Mouse (Mus musculus) intestine, postnatal 0 days (tissue): ENCODE measurements around the gene Gm7534. TPM values are rescaled to one million over a fixed set of nuclear protein-coding genes. Genes with fewer than 3 reads are reported as not detected.

Source experiments
- ATAC-seq: fragments of 200-750 bp; cut with Nextera tagmentation; 2 replicates; pipeline ENCODE4 v1.8.0; 2017; ENCODE audit warnings: mild to moderate bottlenecking, moderate TSS enrichment, moderate library complexity
- H3K27ac ChIP-seq: fragments of 300-500 bp; sonication (generic); 2 replicates; pipeline ENCODE4 v1.5.1; 2014; ENCODE audit warnings: mild to moderate bottlenecking, low read depth, low read length, moderate library complexity
- H3K27me3 ChIP-seq: fragments of 300-500 bp; sonication (generic); replicated peaks from 2 replicates; pipeline ENCODE4 v1.6.1; 2014; ENCODE audit warnings: low read length, mixed read lengths; ENCODE audit not compliant: control insufficient read depth, insufficient read depth
- H3K36me3 ChIP-seq: fragments of 300-500 bp; sonication (generic); 2 replicates; pipeline ENCODE4 v1.6.1; 2014; ENCODE audit warnings: mild to moderate bottlenecking, moderate library complexity; ENCODE audit not compliant: control insufficient read depth, insufficient read depth
- H3K4me1 ChIP-seq: fragments of 300-500 bp; sonication (generic); replicated peaks from 2 replicates; pipeline ENCODE4 v1.6.1; 2014; ENCODE audit warnings: antibody characterized with exemption, low read length, mixed read lengths; ENCODE audit not compliant: control insufficient read depth, insufficient read depth
- H3K4me2 ChIP-seq: fragments of 300-500 bp; sonication (generic); replicated peaks from 2 replicates; pipeline ENCODE4 v1.6.1; 2014; ENCODE audit warnings: low read depth, mild to moderate bottlenecking, moderate library complexity
- H3K4me3 ChIP-seq: fragments of 300-500 bp; sonication (generic); 2 replicates; pipeline ENCODE4 v1.5.1; 2014; ENCODE audit warnings: low read depth, low read length
- H3K9ac ChIP-seq: fragments of 300-500 bp; sonication (generic); 2 replicates; pipeline ENCODE4 v1.6.1; 2014; ENCODE audit warnings: mild to moderate bottlenecking, low read depth, low read length
- H3K9me3 ChIP-seq: fragments of 300-500 bp; sonication (generic); 2 replicates; pipeline ENCODE4 v1.6.1; 2016; ENCODE audit warnings: mixed run types; ENCODE audit not compliant: control insufficient read depth
- CTCF ChIP-seq: sonication (generic); IDR thresholded peaks from 2 replicates; pipeline ENCODE4 v1.5.1; 2016; ENCODE audit warnings: low read depth, mild to moderate bottlenecking, control low read depth, antibody characterized with exemption, moderate library complexity
- WGBS: fragments of 180-500 bp; shearing (Covaris S2); extraction: QIAGEN DNeasy Blood & Tissue Kit; methylation state at CpG from one replicate; pipeline ENCODE4 v1.1.7; 2014; 5-methylcytosine and 5-hydroxymethylcytosine counted together
- polyA plus RNA-seq: library from polyadenylated mRNA; unstranded; fragments of >200 nt; fragmentation: Nextera tagmentation; extraction: Ambion mirVana; gene quantifications from 2 replicates; pipeline ENCODE4 v1.2.1, GENCODE M21; 2015

Gene Gm7534
- polyA plus RNA-seq, 1 experiment from 2014 or later = not detected

DNA sequence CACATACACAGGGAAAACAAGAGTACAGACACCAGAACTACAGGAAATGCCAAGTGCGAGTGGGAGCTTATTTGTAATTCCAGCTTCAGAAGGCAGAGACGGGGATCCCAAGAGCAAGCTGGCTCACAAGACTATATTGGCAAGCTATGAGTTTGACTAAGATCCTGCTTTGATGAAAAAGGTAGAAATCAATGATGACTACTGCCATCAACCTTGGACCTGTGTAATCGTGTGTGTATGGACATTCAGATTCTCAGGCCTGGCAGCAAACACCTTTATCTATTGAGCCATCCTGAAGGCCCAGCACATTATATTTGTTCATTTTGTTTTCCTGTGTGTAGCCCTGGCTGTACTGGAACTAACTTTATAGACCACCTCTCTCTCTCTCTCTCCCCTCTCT is 19.1 kb downstream of the Gm7534 start:
- H3K4me1 ChIP-seq = peaks cover 4% of the 10 kb centered on the region; the same call in 1 of the 2 replicates
- no peak overlapping the region for H3K9ac ChIP-seq
- no peak overlapping the region for H3K4me2 ChIP-seq
- H3K27me3 ChIP-seq = no peaks in the 10 kb centered on the region
- no peak for ATAC-seq
- 80% methylated on average over 3 of the region's 3 CpGs for WGBS
- H3K9me3 ChIP-seq = no peaks in the 10 kb centered on the region
- no peaks in the 10 kb centered on the region for H3K36me3 ChIP-seq
- H3K4me3 ChIP-seq = no peak overlapping the region
- H3K27ac ChIP-seq = no peak overlapping the region
- no peak for TF ChIP-seq CTCF

DNA sequence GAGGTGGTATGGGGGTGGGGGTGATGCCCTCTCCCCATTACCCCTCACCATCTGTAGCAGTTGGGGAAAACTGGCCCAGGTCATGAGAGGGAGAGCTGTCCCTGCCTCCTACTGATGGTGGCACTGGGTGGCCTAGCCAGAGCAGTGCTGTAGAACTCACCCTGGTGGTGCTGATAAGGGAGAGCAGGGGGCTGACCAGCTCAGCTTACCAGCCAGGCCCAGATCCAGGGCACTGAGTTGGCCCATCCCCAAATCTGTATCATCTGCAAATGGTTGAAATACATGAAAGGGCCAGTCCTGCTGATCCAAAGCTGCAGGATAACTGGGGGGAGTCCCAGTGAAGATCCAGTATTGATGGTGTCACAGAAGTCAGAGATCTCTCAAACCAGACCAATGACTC is 21.0 kb downstream of the Gm7534 start:
- no peak overlapping the region for H3K4me3 ChIP-seq
- no peak overlapping the region for H3K27ac ChIP-seq
- peaks cover 4% of the 10 kb centered on the region; the same call in 1 of the 2 replicates for H3K4me1 ChIP-seq
- H3K4me2 ChIP-seq = no peak overlapping the region
- ATAC-seq = no peak
- no peaks in the 10 kb centered on the region for H3K9me3 ChIP-seq
- TF ChIP-seq CTCF = no peak
- no peak overlapping the region for H3K9ac ChIP-seq
- no peaks in the 10 kb centered on the region for H3K27me3 ChIP-seq
- no peaks in the 10 kb centered on the region for H3K36me3 ChIP-seq

DNA sequence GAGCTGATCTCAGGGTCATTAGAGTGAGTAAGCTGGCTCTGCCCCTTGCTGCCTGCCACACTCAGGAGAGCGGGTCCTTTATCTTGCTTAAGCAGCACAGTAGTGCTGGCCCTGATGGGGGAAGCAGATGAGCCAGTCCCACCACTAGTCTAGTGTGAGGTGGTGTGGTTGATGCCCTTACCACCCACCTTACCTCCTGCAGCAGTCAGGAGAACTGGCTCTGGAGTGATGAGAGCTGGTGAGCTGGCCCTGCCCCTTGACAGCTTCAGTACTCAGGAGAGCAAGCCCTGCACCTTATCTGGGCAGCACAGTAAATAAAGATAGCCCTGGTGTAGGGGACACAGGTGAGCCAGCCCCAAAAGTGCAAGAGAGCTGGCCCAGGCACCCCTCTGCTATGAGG is 21.7 kb downstream of the Gm7534 start:
- Histone ChIP-seq H3K27ac (no peak overlapping the region), H3K9ac (no peak overlapping the region), H3K4me1 (peaks cover 4% of the 10 kb centered on the region; the same call in 1 of the 2 replicates), H3K4me3 (no peak overlapping the region), H3K4me2 (no peak overlapping the region), H3K27me3 (no peaks in the 10 kb centered on the region), H3K36me3 (no peaks in the 10 kb centered on the region), H3K9me3 (no peaks in the 10 kb centered on the region)
- ATAC-seq = no peak
- no peak for TF ChIP-seq CTCF
- 93% methylated on average over 1 of the region's 1 CpGs for WGBS

DNA sequence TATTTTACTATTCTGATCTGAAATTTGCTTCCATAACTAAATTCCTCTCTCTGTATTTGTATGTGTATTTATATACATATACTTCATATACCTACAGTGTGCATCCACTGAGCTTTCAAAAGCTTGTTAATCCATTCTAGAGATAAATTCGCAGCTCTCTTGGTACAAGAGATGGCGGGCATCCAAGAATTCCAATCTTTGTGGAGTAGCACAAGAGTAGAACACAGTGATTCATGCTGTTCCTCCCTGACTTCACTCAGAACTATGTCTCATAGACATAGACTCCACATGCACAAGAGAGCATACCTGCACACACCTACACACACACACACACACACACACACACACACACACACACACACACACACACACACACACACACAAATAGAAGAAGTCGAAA is 30.4 kb downstream of the Gm7534 start:
- no peak overlapping the region for H3K4me2 ChIP-seq
- H3K27me3 ChIP-seq = no peaks in the 10 kb centered on the region
- no peaks in the 10 kb centered on the region for H3K4me1 ChIP-seq
- ATAC-seq = no peak
- no peak for TF ChIP-seq CTCF
- 64% methylated on average over 3 of the region's 3 CpGs for WGBS
- peaks cover 5% of the 10 kb centered on the region; the same call in 1 of the 2 replicates for H3K36me3 ChIP-seq
- H3K9me3 ChIP-seq = no peaks in the 10 kb centered on the region
- H3K4me3 ChIP-seq = no peak overlapping the region
- H3K9ac ChIP-seq = no peak overlapping the region
- H3K27ac ChIP-seq = no peak overlapping the region

DNA sequence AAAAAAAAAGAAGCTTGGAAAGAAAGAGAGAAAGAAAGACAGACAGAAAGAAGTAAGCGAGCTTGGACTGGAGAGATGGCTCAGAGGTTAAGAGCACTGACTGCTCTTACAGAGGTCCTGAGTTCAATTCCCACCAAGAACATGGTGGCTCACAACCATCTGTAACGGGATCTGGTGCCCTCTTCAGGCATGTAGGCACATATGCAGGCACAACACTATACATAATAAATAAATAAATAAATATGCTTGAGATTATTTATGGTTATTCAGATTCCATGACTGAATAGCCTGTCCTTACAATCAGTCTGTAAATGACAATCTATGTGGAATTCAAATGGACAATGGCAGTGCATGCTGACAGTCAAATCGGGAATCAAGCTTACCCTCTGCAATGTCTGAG is 35.9 kb downstream of the Gm7534 start:
- no peak overlapping the region for H3K27ac ChIP-seq
- WGBS = 93% methylated on average over 3 of the region's 3 CpGs
- H3K27me3 ChIP-seq = no peaks in the 10 kb centered on the region
- no peaks in the 10 kb centered on the region for H3K4me1 ChIP-seq
- H3K4me3 ChIP-seq = no peak overlapping the region
- peak; percentile 49 for TF ChIP-seq CTCF
- H3K4me2 ChIP-seq = no peak overlapping the region
- peaks cover 5% of the 10 kb centered on the region; the same call in 1 of the 2 replicates for H3K36me3 ChIP-seq
- H3K9me3 ChIP-seq = no peaks in the 10 kb centered on the region
- ATAC-seq = no peak
- H3K9ac ChIP-seq = no peak overlapping the region

DNA sequence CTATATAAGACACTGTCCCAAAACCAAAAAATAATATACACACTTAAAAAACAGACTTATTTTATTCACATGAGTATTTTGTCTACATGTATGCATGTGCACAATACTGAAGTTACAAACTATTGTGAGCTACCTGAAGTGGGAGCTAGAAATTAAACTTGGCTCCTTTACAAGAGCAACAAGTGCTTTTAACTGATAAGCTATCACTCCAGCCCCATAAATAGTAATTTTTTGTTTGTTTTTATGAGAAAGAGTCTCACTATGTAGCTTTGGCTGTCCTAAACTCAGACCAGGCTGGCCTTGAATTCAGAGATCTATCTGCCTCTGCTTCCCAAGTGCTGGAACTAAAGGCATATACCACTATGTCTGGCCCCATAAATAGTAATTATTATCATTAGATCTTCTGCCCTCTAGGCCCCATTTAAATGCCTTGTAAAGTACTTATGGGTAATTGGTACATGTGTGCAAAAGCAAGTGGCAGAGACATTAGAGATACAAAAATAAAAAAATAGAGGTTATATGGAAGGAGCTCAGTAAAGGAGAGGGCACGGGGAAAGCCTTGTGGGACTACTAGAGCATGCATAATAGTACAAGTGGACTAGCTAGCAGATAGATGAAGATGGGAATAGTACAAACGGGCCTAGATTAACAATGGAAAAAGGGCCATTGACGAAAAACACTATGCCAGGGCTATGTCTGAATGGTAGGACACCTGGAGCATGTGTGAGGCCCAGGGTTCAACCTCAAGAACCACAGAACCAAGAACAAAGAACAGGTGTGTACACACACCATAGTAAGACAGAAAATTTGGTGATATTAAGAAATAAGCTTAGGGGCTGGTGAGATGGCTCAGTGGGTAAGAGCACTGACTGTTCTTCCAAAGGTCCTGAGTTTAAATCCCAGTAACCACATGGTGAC is 37.0 kb downstream of the Gm7534 start:
- no peak overlapping the region; the same call in 1 of the 2 replicates for H3K27ac ChIP-seq
- no peaks in the 10 kb centered on the region for H3K27me3 ChIP-seq
- 72% methylated on average over 3 of the region's 3 CpGs for WGBS

More for the DNA sequence above, 37.0 kb downstream of the Gm7534 start:
- no peak overlapping the region for H3K9ac ChIP-seq
- H3K9me3 ChIP-seq = no peaks in the 10 kb centered on the region
- no peak overlapping the region for H3K4me3 ChIP-seq
- H3K4me1 ChIP-seq = no peaks in the 10 kb centered on the region
- no peak overlapping the region; the same call in 1 of the 2 replicates for H3K4me2 ChIP-seq
- ATAC-seq = no peak
- no peak for TF ChIP-seq CTCF
- no peaks in the 10 kb centered on the region for H3K36me3 ChIP-seq
